Mouse (Mus musculus) gastrocnemius, adult 2 months (tissue): ENCODE results near the gene Zer1. TPM values are rescaled to one million over a fixed set of nuclear protein-coding genes. Genes with fewer than 3 reads are reported as not detected.
A peak's percentile ranks its signal among the peaks of the same experiment; 100 is the strongest.

Experiments
- DNase-seq: peaks from one replicate; pipeline ENCODE4 v3.0.0; 2022
- H3K27ac ChIP-seq: fragments of 200-600 bp; 2 replicates; pipeline ENCODE4 v1.8.1; 2022; ENCODE audit warnings: mild to moderate bottlenecking
- H3K4me3 ChIP-seq: fragments of 200-600 bp; 2 replicates; pipeline ENCODE4 v1.8.1; 2022; ENCODE audit warnings: mild to moderate bottlenecking, moderate library complexity
- CTCF ChIP-seq: fragments of 200-600 bp; IDR thresholded peaks from 2 replicates; pipeline ENCODE4 v1.8.1; 2022; ENCODE audit warnings: antibody characterized with exemption, mild to moderate bottlenecking, moderate library complexity
- intact Hi-C: fragments of 180-260 bp; cut with DNase I; formaldehyde crosslinking; loops from one replicate; pipeline ENCODE4 v1.15.1; 2025
- total RNA-seq, 2 experiments: library from RNA; stranded (reverse); gene quantifications; 2 replicates each; pipeline ENCODE4 v1.2.3; 2021

The Zer1 gene
- total RNA-seq, 2 experiments from 2014 or later, result 23.1 to 25.2 TPM

GRCm38 (mm10) chr2:30112564-30112963 is 11.8 kb downstream of the Zer1 start:
- H3K27ac ChIP-seq, result no peak overlapping the region
- intact Hi-C loops, result no loop called here
- no peak for DNase-seq
- no peak for TF ChIP-seq CTCF
- no peak overlapping the region for H3K4me3 ChIP-seq

DNA sequence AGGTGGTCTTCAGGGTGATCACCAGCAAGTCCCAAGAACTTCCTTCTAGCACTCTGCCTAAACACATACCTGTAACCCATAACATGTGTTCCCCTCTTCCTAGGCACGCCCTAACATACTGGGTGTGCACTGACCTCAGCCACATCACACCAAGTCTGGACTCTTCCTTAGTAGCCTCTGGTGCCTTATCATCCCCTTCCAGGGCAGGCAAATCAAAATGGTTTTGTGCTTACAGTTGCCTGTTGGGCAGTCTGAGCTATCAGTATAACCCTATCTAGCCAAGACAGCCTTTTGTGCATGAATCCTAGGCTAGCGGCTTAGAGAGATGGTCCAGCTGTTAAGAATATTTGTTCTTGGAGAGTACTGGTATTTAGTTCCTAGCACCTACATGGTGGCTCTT is 12.9 kb downstream of the Zer1 start:
- H3K27ac ChIP-seq, result no peak overlapping the region
- intact Hi-C loops, result no loop called here
- DNase-seq, result no peak
- no peak overlapping the region for H3K4me3 ChIP-seq
- no peak for TF ChIP-seq CTCF

DNA sequence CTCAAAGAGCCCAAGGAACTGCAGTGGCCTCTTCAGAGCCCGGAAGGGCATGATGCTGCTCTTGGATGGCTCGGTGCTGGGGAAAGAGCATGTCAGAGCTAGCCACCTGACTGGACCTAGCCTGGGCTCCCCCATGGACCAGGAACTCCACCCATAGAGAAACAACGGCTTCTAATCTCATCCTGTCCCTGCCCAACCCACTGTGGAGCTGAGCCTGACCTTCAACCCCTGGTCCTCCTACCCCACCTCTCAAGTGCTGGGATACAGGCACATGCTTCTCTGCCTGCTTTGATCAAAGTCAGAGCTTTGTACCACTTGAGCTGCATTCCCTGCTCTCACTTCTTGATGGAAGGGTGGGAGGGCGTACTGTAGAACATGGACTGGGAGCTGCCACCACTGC is 16.1 kb downstream of the Zer1 start:
- intact Hi-C loops, result loop anchor here (10.0 kb wide), 1 partner anchor 57 kb away; no protein-coding TSS in a partner anchor
- DNase-seq, result no peak
- Histone ChIP-seq H3K4me3 (no peak overlapping the region), H3K27ac (no peak overlapping the region)
- TF ChIP-seq CTCF, result no peak

GRCm38 (mm10) chr2:30107646-30108045 is 16.7 kb downstream of the Zer1 start:
- intact Hi-C loops, result loop anchor here (10.0 kb wide), 1 partner anchor 57 kb away; no protein-coding TSS in a partner anchor
- TF ChIP-seq CTCF, result no peak
- Histone ChIP-seq H3K27ac (no peak overlapping the region), H3K4me3 (no peak overlapping the region)
- DNase-seq, result no peak

DNA sequence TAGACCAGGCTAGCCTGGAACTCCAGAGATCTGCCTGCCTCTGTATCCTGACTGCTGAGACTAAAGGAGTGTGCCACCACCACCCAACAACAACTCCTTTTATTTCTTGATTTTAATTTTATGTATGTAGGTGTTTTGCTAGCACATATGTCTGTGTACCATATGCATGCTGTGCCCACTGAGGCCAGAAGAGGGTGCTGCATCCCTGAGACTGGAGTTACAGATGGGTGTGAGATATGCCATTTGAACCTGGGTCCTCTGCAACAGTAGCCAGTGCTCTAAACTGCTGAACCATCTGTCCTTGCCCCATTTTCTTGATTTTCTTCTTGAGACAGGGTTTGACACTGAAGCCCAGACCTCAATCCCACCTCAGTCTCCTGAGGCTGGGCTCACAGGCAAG is 18.0 kb downstream of the Zer1 start:
- intact Hi-C loops, result loop anchor here (10.0 kb wide), 1 partner anchor 58 kb away; no protein-coding TSS in a partner anchor

GRCm38 (mm10) chr2:30100214-30100613 is 24.2 kb downstream of the Zer1 start:
- DNase-seq, result no peak
- no peak overlapping the region for H3K27ac ChIP-seq
- no peak overlapping the region for H3K4me3 ChIP-seq
- no peak; the same call in 1 of the 2 replicates for TF ChIP-seq CTCF
- intact Hi-C loops, result loop anchor here (10.0 kb wide), 1 partner anchor 65 kb away; no protein-coding TSS in a partner anchor

More for the DNA sequence above, 18.0 kb downstream of the Zer1 start:
- peak; percentile 49 for DNase-seq
- peak; percentile 71 for TF ChIP-seq CTCF
- Histone ChIP-seq H3K27ac (no peak overlapping the region), H3K4me3 (no peak overlapping the region)

GRCm38 (mm10) chr2:30095882-30096527 is 28.4 kb downstream of the Zer1 start:
- peak; percentile 81 for TF ChIP-seq CTCF
- no peak overlapping the region for H3K4me3 ChIP-seq
- peak; percentile 59 for DNase-seq
- no peak overlapping the region for H3K27ac ChIP-seq
- intact Hi-C loops, result loop anchor here (1.0 to 2.0 kb wide), 2 partner anchors 19 to 53 kb away; partner anchors contain the start of gene Pkn3

DNA sequence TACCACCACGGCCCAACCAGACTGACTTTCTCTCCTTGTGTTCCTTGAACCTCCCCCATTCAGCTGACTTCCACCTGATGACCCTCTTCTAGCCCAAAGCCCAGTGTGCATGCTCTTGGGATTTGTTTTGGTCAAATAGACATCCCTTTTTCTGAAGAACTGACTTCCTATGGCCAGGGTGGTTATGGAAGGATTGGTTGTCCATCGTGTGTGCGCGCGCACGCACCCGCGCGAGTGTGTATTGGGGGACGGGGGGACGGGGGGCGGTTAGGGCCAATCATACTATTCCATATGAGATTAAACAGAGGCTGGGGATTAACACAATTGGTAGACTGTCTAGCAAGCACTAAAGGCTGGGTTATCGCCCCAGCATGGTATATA is 30.2 kb downstream of the Zer1 start:
- intact Hi-C loops, result no loop called here
- DNase-seq, result no peak
- TF ChIP-seq CTCF, result no peak
- Histone ChIP-seq H3K4me3 (peak overlapping the region; percentile 88), H3K27ac (peak overlapping the region; percentile 83)

GRCm38 (mm10) chr2:30093471-30094207 is 30.7 kb downstream of the Zer1 start, which contains the start of gene Zdhhc12:
TSS of gene Zdhhc12 (minus strand) at chr2:30093648.
- intact Hi-C loops, result loop anchor here (2.0 kb wide), 1 partner anchor 15 kb away; no protein-coding TSS in a partner anchor
- peak; percentile 7; the same call in 1 of the 2 replicates for TF ChIP-seq CTCF
- Histone ChIP-seq H3K4me3 (peak within 1 kb of the TSS; percentile 88), H3K27ac (peak within 1 kb of the TSS; percentile 83)
- DNase-seq, result peak; percentile 96

- Histone ChIP-seq H3K27ac (peak overlapping the region; percentile 83), H3K4me3 (peak overlapping the region; percentile 88)
- DNase-seq, result no peak
- intact Hi-C loops, result loop anchor here (2.0 kb wide), 1 partner anchor 14 kb away; no protein-coding TSS in a partner anchor
- no peak for TF ChIP-seq CTCF
Measured at GRCm38 (mm10) chr2:30092280-30092918, 32.0 kb downstream of the Zer1 start.

DNA sequence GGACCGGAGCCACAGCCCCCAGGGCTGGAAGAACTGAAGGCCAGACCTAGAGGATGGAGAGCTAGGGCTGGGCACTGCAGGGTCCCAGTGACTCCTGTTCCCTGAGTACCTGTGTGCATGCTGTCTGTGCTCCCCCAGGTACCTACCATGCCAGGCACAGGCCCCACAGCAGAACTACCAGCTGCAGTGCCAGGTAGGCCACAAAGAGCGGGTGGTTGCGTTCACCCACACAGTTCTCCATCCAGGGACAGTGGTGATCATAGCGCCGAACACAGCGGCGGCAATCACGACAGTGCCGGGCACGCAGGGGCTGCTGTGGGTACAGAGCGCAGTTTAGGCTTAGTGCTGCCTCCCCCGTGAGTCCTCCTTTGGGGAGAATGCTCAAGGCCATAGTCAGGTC is 32.9 kb downstream of the Zer1 start:
- DNase-seq, result no peak
- intact Hi-C loops, result no loop called here
- H3K27ac ChIP-seq, result no peak overlapping the region
- no peak overlapping the region for H3K4me3 ChIP-seq
- TF ChIP-seq CTCF, result no peak

GRCm38 (mm10) chr2:30087310-30087709 is 37.1 kb downstream of the Zer1 start:
- Histone ChIP-seq H3K27ac (no peak overlapping the region), H3K4me3 (no peak overlapping the region)
- no peak for TF ChIP-seq CTCF
- DNase-seq, result no peak
- intact Hi-C loops, result no loop called here

DNA sequence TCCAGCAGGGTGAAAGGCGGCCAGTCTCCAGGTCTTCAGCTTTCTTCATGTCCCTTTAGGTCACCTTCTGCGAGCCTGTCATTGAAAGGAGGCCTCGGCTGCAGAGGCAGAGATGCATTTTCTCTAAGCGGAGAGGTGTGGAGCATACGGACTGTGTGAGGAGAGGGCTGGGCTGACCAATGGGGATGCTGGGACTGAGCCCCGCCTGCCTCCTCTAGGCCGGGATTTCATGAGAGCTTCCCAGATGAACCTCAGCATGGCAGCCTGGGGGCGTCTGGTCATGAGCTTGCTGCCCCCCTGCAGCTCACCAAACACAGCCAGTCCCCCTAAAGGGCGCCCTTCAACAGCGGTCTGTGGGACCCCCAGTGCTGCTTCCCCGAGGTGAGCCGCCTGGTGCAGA is 39.8 kb downstream of the Zer1 start:
- intact Hi-C loops, result no loop called here
- no peak overlapping the region for H3K4me3 ChIP-seq

More for the DNA sequence above, 39.8 kb downstream of the Zer1 start:
- no peak for DNase-seq
- H3K27ac ChIP-seq, result no peak overlapping the region
- TF ChIP-seq CTCF, result no peak
